Mouse (Mus musculus) liver, postnatal 0 days (tissue): ENCODE measurements at regions not wholly inside any gene's neighbourhood (a gene's known extent, or its start where the extent isn't known, plus 50 kb on each side); places are given as distances from the start of the nearest gene placed in this dataset.

ENCODE experiments used
- ATAC-seq: fragments of 200-750 bp; cut with Nextera tagmentation; 2 replicates; pipeline ENCODE4 v1.8.0; 2017; ENCODE audit warnings: mild to moderate bottlenecking, moderate library complexity
- DNase-seq: peaks from one replicate; pipeline ENCODE4 v3.0.0-alpha.2; 2016
- H3K27ac ChIP-seq: fragments of 300-500 bp; sonication (generic); 2 replicates; pipeline ENCODE4 v1.5.1; 2014; ENCODE audit warnings: antibody characterized with exemption, moderate library complexity, mild to moderate bottlenecking, low read depth
- H3K27me3 ChIP-seq: fragments of 300-500 bp; sonication (generic); 2 replicates; pipeline ENCODE4 v1.6.1; 2014; ENCODE audit warnings: low read length, control low read depth, mixed read lengths; ENCODE audit not compliant: insufficient read depth
- H3K36me3 ChIP-seq: fragments of 300-500 bp; sonication (generic); replicated peaks from 2 replicates; pipeline ENCODE4 v1.6.1; 2014; ENCODE audit warnings: mild to moderate bottlenecking, control low read depth, low read length, moderate library complexity, mixed read lengths; ENCODE audit not compliant: insufficient read depth
- H3K4me1 ChIP-seq: fragments of 300-500 bp; sonication (generic); 2 replicates; pipeline ENCODE4 v1.6.1; 2014; ENCODE audit warnings: antibody characterized with exemption, mild to moderate bottlenecking, control low read depth; ENCODE audit not compliant: insufficient read depth
- H3K4me2 ChIP-seq: fragments of 300-500 bp; sonication (generic); 2 replicates; pipeline ENCODE4 v1.6.1; 2014; ENCODE audit warnings: low read depth, mild to moderate bottlenecking, low read length, moderate library complexity, mixed read lengths
- H3K4me3 ChIP-seq: fragments of 300-500 bp; sonication (generic); 2 replicates; pipeline ENCODE4 v1.5.1; 2014; ENCODE audit warnings: low read depth, low read length
- H3K9ac ChIP-seq: fragments of 300-500 bp; sonication (generic); replicated peaks from 2 replicates; pipeline ENCODE4 v1.6.1; 2014; ENCODE audit warnings: mild to moderate bottlenecking, moderate library complexity
- H3K9me3 ChIP-seq: fragments of 300-500 bp; sonication (generic); 2 replicates; pipeline ENCODE4 v1.6.1; 2016; ENCODE audit warnings: mild to moderate bottlenecking, control low read depth, low read length, mixed read lengths
- CTCF ChIP-seq: sonication (generic); IDR thresholded peaks from 2 replicates; pipeline ENCODE4 v1.5.1; 2016; ENCODE audit warnings: antibody characterized with exemption, low read depth
- EP300 ChIP-seq: IDR thresholded peaks from 2 replicates; pipeline ENCODE4 v1.6.1; 2016; ENCODE audit warnings: antibody characterized with exemption, low read depth, mild to moderate bottlenecking
- WGBS: fragments of 180-500 bp; shearing (Covaris S2); extraction: QIAGEN DNeasy Blood & Tissue Kit; methylation state at CpG from one replicate; pipeline ENCODE4 v1.1.7; 2014; ENCODE audit not compliant: insufficient replicate concordance; 5-methylcytosine and 5-hydroxymethylcytosine counted together

DNA sequence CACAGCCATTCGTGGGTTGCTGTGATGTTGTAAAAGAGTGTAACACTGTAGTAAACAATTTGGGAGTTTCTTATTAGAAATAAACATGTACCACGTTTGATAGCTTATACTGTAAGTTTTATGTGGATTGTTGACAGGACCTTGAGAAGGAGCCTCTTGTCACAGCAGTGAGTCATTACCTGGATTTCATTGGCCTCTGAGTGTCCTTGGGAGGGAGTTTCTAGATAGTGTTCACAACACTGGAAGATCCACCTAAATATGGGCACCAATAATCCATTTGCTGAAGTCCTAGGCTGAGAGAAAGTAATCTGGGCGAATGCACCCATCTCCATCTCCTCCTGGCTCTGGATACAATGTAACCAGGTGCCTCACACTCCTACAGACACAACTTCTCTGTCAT is 281.7 kb upstream of the Gadl1 start:
- Histone ChIP-seq H3K9me3 (no peaks in the 10 kb centered on the region), H3K27ac (no peak overlapping the region), H3K27me3 (no peaks in the 10 kb centered on the region), H3K36me3 (no peaks in the 10 kb centered on the region), H3K4me2 (no peak overlapping the region), H3K4me3 (no peak overlapping the region), H3K4me1 (no peaks in the 10 kb centered on the region), H3K9ac (no peak overlapping the region)
- 76% methylated on average over 3 of the region's 3 CpGs for WGBS
- TF ChIP-seq EP300 (no peak), CTCF (no peak)
- no peak for ATAC-seq
- DNase-seq, result no peak

GRCm38 (mm10) chr9:115637114-115637513 is 272.1 kb upstream of the Gadl1 start:
- Histone ChIP-seq H3K9ac (no peak overlapping the region), H3K4me1 (no peaks in the 10 kb centered on the region), H3K27me3 (no peaks in the 10 kb centered on the region), H3K27ac (no peak overlapping the region), H3K36me3 (no peaks in the 10 kb centered on the region), H3K4me2 (no peak overlapping the region), H3K9me3 (no peaks in the 10 kb centered on the region), H3K4me3 (no peak overlapping the region)
- 74% methylated on average over 6 of the region's 6 CpGs for WGBS
- TF ChIP-seq EP300 (no peak), CTCF (no peak)
- ATAC-seq, result no peak
- no peak for DNase-seq

- no peaks in the 10 kb centered on the region for H3K9me3 ChIP-seq
- H3K4me2 ChIP-seq, result no peak overlapping the region
- no peaks in the 10 kb centered on the region for H3K27me3 ChIP-seq
- no peak overlapping the region for H3K27ac ChIP-seq
- WGBS, result 68% methylated on average over 2 of the region's 2 CpGs
- no peak overlapping the region for H3K4me3 ChIP-seq
- DNase-seq, result no peak
- TF ChIP-seq CTCF (no peak), EP300 (no peak)
- no peaks in the 10 kb centered on the region for H3K36me3 ChIP-seq
- no peak for ATAC-seq
- no peak overlapping the region for H3K9ac ChIP-seq
- no peaks in the 10 kb centered on the region for H3K4me1 ChIP-seq
Measured at GRCm38 (mm10) chr9:115640781-115641180, 268.5 kb upstream of the Gadl1 start.

- H3K36me3 ChIP-seq, result no peaks in the 10 kb centered on the region
- DNase-seq (no peak), ATAC-seq (no peak)
- WGBS, result 42% methylated on average over 4 of the region's 4 CpGs
- H3K4me2 ChIP-seq, result no peak overlapping the region
- no peaks in the 10 kb centered on the region for H3K4me1 ChIP-seq
- H3K9me3 ChIP-seq, result no peaks in the 10 kb centered on the region
- no peak overlapping the region for H3K4me3 ChIP-seq
- TF ChIP-seq EP300 (no peak), CTCF (no peak)
- no peak overlapping the region for H3K27ac ChIP-seq
- no peak overlapping the region for H3K9ac ChIP-seq
- no peaks in the 10 kb centered on the region for H3K27me3 ChIP-seq
Measured at GRCm38 (mm10) chr9:115642032-115642431, 267.2 kb upstream of the Gadl1 start.

GRCm38 (mm10) chr9:115644953-115645352 is 264.3 kb upstream of the Gadl1 start:
- Histone ChIP-seq H3K9ac (no peak overlapping the region), H3K4me2 (no peak overlapping the region), H3K4me3 (no peak overlapping the region), H3K27ac (no peak overlapping the region), H3K27me3 (no peaks in the 10 kb centered on the region), H3K36me3 (no peaks in the 10 kb centered on the region), H3K9me3 (no peaks in the 10 kb centered on the region), H3K4me1 (no peaks in the 10 kb centered on the region)
- DNase-seq (no peak), ATAC-seq (no peak)
- no peak for TF ChIP-seq CTCF
- no peak for TF ChIP-seq EP300
- 88% methylated on average over 9 of the region's 9 CpGs for WGBS

DNA sequence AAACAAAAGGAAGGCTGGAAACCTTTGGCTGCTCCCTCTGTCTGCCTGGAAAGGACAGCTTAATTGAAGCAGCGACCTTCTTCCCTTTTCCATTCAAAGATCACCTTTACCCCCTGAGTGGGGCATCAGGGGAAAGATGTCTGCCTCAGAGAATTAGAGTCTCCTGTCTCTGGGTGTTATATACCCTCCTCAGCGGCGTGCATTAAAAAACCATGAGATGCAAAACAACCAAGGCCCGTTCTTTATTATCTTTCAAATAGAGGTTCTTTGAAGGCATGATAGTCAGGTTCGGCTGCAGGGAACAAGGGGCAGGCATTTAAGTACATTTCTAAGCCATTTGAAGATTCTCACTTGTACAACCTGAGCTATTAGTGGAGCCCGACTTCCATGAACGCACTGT is 263.0 kb upstream of the Gadl1 start:
- TF ChIP-seq EP300 (no peak), CTCF (no peak)
- Histone ChIP-seq H3K36me3 (no peaks in the 10 kb centered on the region), H3K27ac (no peak overlapping the region), H3K4me2 (no peak overlapping the region), H3K4me3 (no peak overlapping the region), H3K9me3 (no peaks in the 10 kb centered on the region), H3K9ac (no peak overlapping the region), H3K27me3 (no peaks in the 10 kb centered on the region), H3K4me1 (no peaks in the 10 kb centered on the region)
- no peak for ATAC-seq
- no peak for DNase-seq
- WGBS, result 75% methylated on average over 7 of the region's 7 CpGs

- ATAC-seq (no peak), DNase-seq (no peak)
- 78% methylated on average over 2 of the region's 2 CpGs for WGBS
- Histone ChIP-seq H3K4me2 (no peak overlapping the region), H3K9me3 (no peaks in the 10 kb centered on the region), H3K9ac (no peak overlapping the region), H3K4me1 (no peaks in the 10 kb centered on the region), H3K27me3 (no peaks in the 10 kb centered on the region), H3K36me3 (no peaks in the 10 kb centered on the region), H3K4me3 (no peak overlapping the region), H3K27ac (no peak overlapping the region)
- TF ChIP-seq CTCF (no peak), EP300 (no peak)
Measured at GRCm38 (mm10) chr9:115651708-115652107, 257.5 kb upstream of the Gadl1 start.
